Comparison of ENCODE assay signal across 8 mouse cellular contexts in genomic region chr10:67979401-67980157, GRCm38 (mm10). TPM values are rescaled to one million over a fixed set of nuclear protein-coding genes. Genes with fewer than 3 reads are reported as not detected.
DNase-seq lines count a peak whose midpoint lies in the region; ATAC-seq lines count a peak whose summit lies in the region.

Gene Rtkn2, plus strand, starts transcription at chr10:67979570.

- peak; percentile 84 for ATAC-seq in inflammation-experienced regulatory T-cells, adult 6 months
- peak; percentile 92 for ATAC-seq in megakaryocyte-erythroid progenitor cell, adult 5-6 weeks (replicated peaks; ENCODE audit: low FRiP score, low TSS enrichment, poor library complexity, severe bottlenecking)

- intact Hi-C loops in gastrocnemius, postnatal 14 days (cut with DNase I; ENCODE audit: low total_unique reads) = loop anchor here (5.0 kb wide), 1 partner anchor 107 kb away; no protein-coding TSS in a partner anchor
- intact Hi-C loops in left cerebral cortex, postnatal 14 days (cut with DNase I) = loop anchor here (5.0 to 10.0 kb wide), 2 partner anchors 67 to 435 kb away; partner anchors contain the start of genes Ado and Zfp365

- peak; percentile 91 for DNase-seq in adrenal gland, adult 2 months
- peak; percentile 97 for DNase-seq in embryo, embryonic 10.5 days (ENCODE audit: low spot score)
- peak; percentile 89 for DNase-seq in gastrocnemius, postnatal 14 days
- peak; percentile 89 to 91 for DNase-seq in left cerebral cortex, postnatal 14 days (ENCODE audit: low spot score in 2 of 2)
- peak; percentile 92 for DNase-seq in right cerebral cortex, postnatal 14 days
- peak; percentile 79 for DNase-seq in urinary bladder, postnatal 25 days (ENCODE audit: low spot score)

RNA-seq across cellular contexts. Expression of gene Rtkn2, which starts in this region (rescaled TPM):
- under 1 TPM; 0.14 to 0.26 TPM for total RNA-seq in adrenal gland, adult 2 months (2021)
- polyA plus RNA-seq in adrenal gland, adult 2 months (2012; rRNA removed) = not detected in 2 replicates
- 1 to 10 TPM; 1.1 to 1.8 TPM for total RNA-seq in gastrocnemius, postnatal 14 days (2021)
- under 1 TPM; 0.21 to 0.87 (median 0.41) TPM for polyA plus RNA-seq in inflammation-experienced regulatory T-cells, adult 6 months (2017; shearing (Covaris generic))
- total RNA-seq in left cerebral cortex, postnatal 14 days (2021) = 1 to 10 TPM; 4.5 to 4.6 TPM
- 1.6 TPM in 2 replicates for total RNA-seq in megakaryocyte-erythroid progenitor cell, adult 5-6 weeks (2014; fragmentation: Nextera tagmentation)
- total RNA-seq in megakaryocyte-erythroid progenitor cell, adult 5-6 weeks (2017) = 2.4 TPM in 1 of 2 replicates, not detected in the other

Comparison
In these comparisons a context has a peak if more than half of its experiments do, and no peak if none do; other contexts are left out.
1. Peak in every context shown above with its lines: DNase-seq and ATAC-seq.
2. Peak in DNase-seq in adrenal gland, adult 2 months; RNA of the gene not detected or under 1 TPM.
3. Peak in ATAC-seq in inflammation-experienced regulatory T-cells, adult 6 months; RNA of the gene not detected or under 1 TPM.